Mouse (Mus musculus): ENCODE results near the gene Zfp791.
"Not testable (repeated sequence)": the region's sequence is repeated elsewhere in the genome, so short reads cannot be mapped to it uniquely, and the experiment has no call there.

Zfp791 gene

DNA sequence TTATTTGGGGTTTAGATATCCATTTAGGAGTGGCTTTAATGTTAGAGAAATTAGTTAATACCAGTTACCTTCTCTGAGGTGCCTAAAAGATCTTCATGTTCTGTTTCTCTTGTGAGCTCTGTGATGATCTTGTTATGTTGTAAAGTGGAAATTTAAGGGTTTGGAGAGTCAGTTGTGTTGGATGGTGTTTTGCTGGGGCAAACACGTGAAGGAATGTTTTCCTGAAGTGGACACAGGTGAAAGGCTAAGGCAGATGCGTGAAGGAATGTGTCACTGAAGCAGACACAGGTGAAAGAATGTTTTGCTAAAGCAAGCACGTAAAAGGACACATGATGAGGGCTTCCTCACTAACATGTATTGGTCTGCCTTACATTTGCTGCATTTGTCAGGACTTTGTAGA lies at the start of gene Zfp791:
Zfp791 (minus strand) TSS at position 101 of the 400 bp plus-strand sequence.
- DNase-seq (ENCODE audit: inconsistent age in 2 of 2, low spot score in 1 of 2), result no peak

GRCm38 (mm10) chr8:85171291-85171690 lies 48.4 kb upstream of the Zfp791 start:
- DNase-seq (ENCODE audit: inconsistent age in 2 of 2, low spot score in 1 of 2), result peak; percentile 29 to 80

GRCm38 (mm10) chr8:85151624-85152023 lies 28.7 kb upstream of the Zfp791 start, which contains the start of gene Cks1brt:
Cks1brt (plus strand) TSS chr8:85151924.
- no peak for DNase-seq (ENCODE audit: inconsistent age in 2 of 2, low spot score in 1 of 2)

- DNase-seq (ENCODE audit: inconsistent age in 2 of 2, low spot score in 1 of 2), result no peak
Observed at GRCm38 (mm10) chr8:85142516-85142915, 19.6 kb upstream of the Zfp791 start.

- not testable (repeated sequence) for DNase-seq (ENCODE audit: inconsistent age in 2 of 2, low spot score in 1 of 2)
Observed at GRCm38 (mm10) chr8:85135690-85136089, 12.8 kb upstream of the Zfp791 start.

GRCm38 (mm10) chr8:85132335-85132734 lies 9.4 kb upstream of the Zfp791 start:
- peak; percentile 22 to 65 for DNase-seq (ENCODE audit: inconsistent age in 2 of 2, low spot score in 1 of 2)

DNA sequence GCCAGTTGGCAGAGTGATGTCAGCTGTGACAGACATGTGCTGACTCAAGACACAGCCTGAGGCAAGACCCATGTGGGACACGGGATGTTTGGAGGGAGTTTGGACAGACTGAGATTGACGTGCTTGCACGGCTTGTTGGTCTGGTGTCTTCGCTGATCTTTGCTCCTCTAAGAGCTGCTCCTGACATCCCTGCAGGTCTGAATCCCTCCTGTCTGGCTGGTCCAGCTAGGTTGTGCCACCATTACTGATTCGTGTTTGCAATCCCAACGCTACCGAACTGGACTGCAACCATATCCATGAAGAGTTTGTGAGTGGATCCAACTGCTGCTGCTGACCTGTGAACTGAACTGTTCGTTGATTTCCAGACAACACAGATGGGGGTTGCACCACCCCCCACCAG lies 796 bp upstream of the Zfp791 start:
- DNase-seq (ENCODE audit: inconsistent age in 2 of 2, low spot score in 1 of 2), result no peak

- DNase-seq (ENCODE audit: inconsistent age in 2 of 2, low spot score in 1 of 2), result not testable (repeated sequence)
Observed at GRCm38 (mm10) chr8:85120251-85120650, 2.6 kb downstream of the Zfp791 start.

GRCm38 (mm10) chr8:85119052-85119981 lies 3.6 kb downstream of the Zfp791 start:
- DNase-seq (ENCODE audit: inconsistent age in 2 of 2, low spot score in 1 of 2), result peak; percentile 79 to 95

GRCm38 (mm10) chr8:85116984-85117383 lies 5.9 kb downstream of the Zfp791 start:
- no peak for DNase-seq (ENCODE audit: inconsistent age in 2 of 2, low spot score in 1 of 2)

DNA sequence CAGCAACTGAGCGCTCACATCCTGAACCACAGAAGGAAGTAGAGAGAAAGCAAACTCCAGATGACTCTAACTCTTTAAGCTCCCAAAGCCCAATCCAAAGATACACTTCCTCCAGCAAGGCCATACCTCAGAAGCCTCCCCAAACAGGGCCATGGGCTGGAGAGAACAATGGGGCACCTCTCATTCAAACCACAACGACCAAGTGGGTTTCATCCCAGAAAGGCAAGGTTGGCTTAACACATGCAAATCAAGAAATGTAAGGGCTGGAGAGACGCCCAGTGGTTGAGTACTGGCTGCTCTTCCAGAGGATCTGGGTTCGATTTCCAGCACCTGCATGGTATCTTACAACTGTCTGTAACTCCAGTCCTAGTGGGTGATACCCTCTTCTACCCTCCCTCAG lies 7.4 kb downstream of the Zfp791 start:
- DNase-seq (ENCODE audit: inconsistent age in 2 of 2, low spot score in 1 of 2), result no peak

GRCm38 (mm10) chr8:85113241-85113640 lies 9.7 kb downstream of the Zfp791 start:
- no peak for DNase-seq (ENCODE audit: inconsistent age in 2 of 2, low spot score in 1 of 2)

GRCm38 (mm10) chr8:85100076-85100665 lies 22.7 kb downstream of the Zfp791 start:
- DNase-seq (ENCODE audit: inconsistent age in 2 of 2, low spot score in 1 of 2), result no peak

DNA sequence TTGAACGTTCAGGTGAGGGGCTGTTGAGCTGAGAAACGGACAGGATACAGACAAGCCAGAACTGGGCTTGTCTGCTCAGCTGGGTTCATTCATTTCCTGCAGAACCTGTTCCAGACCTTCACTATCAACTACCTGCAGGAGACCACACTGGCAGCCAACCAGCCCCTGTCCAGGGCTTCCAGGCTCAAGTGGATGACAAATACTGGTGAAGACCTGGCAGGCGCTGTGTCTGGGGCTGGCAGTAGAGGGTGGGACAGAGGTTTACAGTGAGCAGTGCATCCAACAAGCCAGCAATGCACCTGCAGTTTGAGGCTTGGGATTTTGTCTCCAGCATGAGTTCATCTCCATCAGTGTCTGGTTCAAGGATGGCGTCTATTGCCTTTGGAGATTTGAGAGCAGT lies 26.0 kb downstream of the Zfp791 start:
- no peak for DNase-seq (ENCODE audit: inconsistent age in 2 of 2, low spot score in 1 of 2)

- no peak for DNase-seq (ENCODE audit: inconsistent age in 2 of 2, low spot score in 1 of 2)
Observed at GRCm38 (mm10) chr8:85096196-85096595, 26.7 kb downstream of the Zfp791 start.

- DNase-seq (ENCODE audit: inconsistent age in 2 of 2, low spot score in 1 of 2), result no peak
Observed at GRCm38 (mm10) chr8:85095566-85095965, 27.3 kb downstream of the Zfp791 start.

GRCm38 (mm10) chr8:85095051-85095450 lies 27.8 kb downstream of the Zfp791 start:
- no peak for DNase-seq (ENCODE audit: inconsistent age in 2 of 2, low spot score in 1 of 2)

- peak in 1 of 2 experiments; percentile 21 for DNase-seq (ENCODE audit: inconsistent age in 2 of 2, low spot score in 1 of 2)
Observed at GRCm38 (mm10) chr8:85091526-85092090, 31.3 kb downstream of the Zfp791 start.

- DNase-seq (ENCODE audit: inconsistent age in 2 of 2, low spot score in 1 of 2), result no peak
Observed at GRCm38 (mm10) chr8:85090856-85091255, 32.0 kb downstream of the Zfp791 start.

- DNase-seq (ENCODE audit: inconsistent age in 2 of 2, low spot score in 1 of 2), result no peak
Observed at GRCm38 (mm10) chr8:85088771-85089170, 34.1 kb downstream of the Zfp791 start.

DNA sequence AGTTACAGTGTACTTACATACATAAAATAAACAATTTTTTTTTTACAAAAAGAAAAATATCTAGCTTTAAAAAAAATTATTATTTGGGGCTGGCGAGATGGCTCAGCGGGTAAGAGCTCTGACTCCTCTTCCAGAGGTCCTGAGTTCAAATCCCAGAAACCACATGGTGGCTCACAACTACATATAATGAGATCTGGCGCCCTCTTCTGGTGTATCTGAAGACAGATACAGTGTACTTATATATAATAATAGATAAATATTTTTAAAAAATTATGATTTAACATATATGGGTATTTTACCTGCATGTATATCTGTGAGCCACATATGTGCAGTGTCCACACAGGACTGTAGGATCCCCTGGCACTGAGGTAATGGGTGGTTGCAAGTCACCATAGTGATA lies 36.7 kb downstream of the Zfp791 start:
- DNase-seq (ENCODE audit: inconsistent age in 2 of 2, low spot score in 1 of 2), result peak in 1 of 2 experiments; percentile 44

- DNase-seq (ENCODE audit: inconsistent age in 2 of 2, low spot score in 1 of 2), result peak in 1 of 2 experiments; percentile 37
Observed at GRCm38 (mm10) chr8:85084633-85085032, 38.3 kb downstream of the Zfp791 start.

All from adrenal gland, adult (tissue).